Mouse (Mus musculus): ENCODE data around the gene Fam155a.

DNA sequence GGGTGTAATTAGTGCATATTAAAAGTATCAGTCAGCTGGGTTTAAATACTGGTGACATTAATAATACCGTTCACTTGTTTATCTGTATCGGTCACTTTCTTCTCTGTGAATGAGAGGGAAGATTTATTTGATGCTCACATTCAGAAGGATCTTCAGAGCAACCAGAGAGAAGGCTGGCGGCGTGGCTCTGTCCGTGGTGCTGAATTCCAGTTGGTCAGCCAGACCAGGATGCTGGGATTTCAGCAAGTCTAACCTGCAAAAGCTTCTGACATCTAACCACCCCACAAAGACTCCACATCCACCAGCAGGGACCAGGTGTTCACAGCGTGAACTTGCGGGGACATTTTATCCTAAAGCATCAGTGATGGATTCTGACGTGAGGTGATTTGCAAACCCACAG lies 461.5 kb downstream of the Fam155a start:
- TF ChIP-seq IRF4 (IDR thresholded peaks at IDR 0.05; ENCODE audit: low read depth, low read length) = no peak
- TF ChIP-seq E2F4 (IDR thresholded peaks at IDR 0.05; ENCODE audit: insufficient replicate concordance, low read depth, low read length) = no peak
- no peak for TF ChIP-seq CTCF (conservative IDR thresholded peaks at IDR 0.05 in 1 of 2, IDR thresholded peaks at IDR 0.05 in 1 of 2; ENCODE audit: low read depth in 2 of 2, low read length in 2 of 2)
- no peak for TF ChIP-seq ETS1 (conservative IDR thresholded peaks at IDR 0.05; ENCODE audit: low read depth, low read length)
- no peak for TF ChIP-seq UBTF (IDR thresholded peaks at IDR 0.05; ENCODE audit: low read depth, low read length)
- TF ChIP-seq ZNF384 (IDR thresholded peaks at IDR 0.05; ENCODE audit: low read depth, low read length) = no peak
- TF ChIP-seq POLR2A (IDR thresholded peaks at IDR 0.05; ENCODE audit: low read depth, low read length) = no peak
- no peak for TF ChIP-seq MAFK (IDR thresholded peaks at IDR 0.05; ENCODE audit: insufficient replicate concordance, low read length)
- no peak for TF ChIP-seq JUN (IDR thresholded peaks at IDR 0.05; ENCODE audit: insufficient read depth, low read depth, low read length)
- TF ChIP-seq JUND (conservative IDR thresholded peaks at IDR 0.05; ENCODE audit: low read depth, low read length) = no peak
- no peak for TF ChIP-seq POLR2AphosphoS2 (IDR thresholded peaks at IDR 0.05; ENCODE audit: low read depth, low read length)
- no peak for TF ChIP-seq EP300 (IDR thresholded peaks at IDR 0.05; ENCODE audit: low read length)
